Mouse (Mus musculus) cerebellum, postnatal 14 days (tissue): ENCODE results near the gene Akap6.

ENCODE experiments used
- DNase-seq, 2 experiments: peaks; one replicate each; pipeline ENCODE4 v3.0.0; 2021; ENCODE audit warnings: mixed read lengths in 2 of 2

Akap6 gene

DNA sequence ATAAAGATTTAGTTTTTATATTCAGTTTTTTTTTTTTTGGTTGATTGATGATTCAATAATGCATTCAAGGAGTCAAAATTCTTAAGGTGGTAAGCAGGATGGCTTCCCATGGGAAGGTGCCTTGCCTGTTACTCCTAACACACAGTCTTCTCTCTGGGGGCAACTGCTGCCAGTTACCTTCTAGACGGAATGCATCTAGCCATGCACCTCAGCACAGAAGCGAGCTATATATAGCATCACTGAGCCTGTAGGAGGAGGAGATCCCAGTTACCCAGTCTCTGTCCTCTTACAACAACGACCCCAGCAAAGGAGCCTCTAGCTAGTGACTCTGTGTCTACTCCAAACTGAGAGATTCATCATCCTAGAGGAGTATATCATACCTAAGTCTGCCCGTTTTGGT lies 150.1 kb downstream of the Akap6 start:
- DNase-seq, result no peak

DNA sequence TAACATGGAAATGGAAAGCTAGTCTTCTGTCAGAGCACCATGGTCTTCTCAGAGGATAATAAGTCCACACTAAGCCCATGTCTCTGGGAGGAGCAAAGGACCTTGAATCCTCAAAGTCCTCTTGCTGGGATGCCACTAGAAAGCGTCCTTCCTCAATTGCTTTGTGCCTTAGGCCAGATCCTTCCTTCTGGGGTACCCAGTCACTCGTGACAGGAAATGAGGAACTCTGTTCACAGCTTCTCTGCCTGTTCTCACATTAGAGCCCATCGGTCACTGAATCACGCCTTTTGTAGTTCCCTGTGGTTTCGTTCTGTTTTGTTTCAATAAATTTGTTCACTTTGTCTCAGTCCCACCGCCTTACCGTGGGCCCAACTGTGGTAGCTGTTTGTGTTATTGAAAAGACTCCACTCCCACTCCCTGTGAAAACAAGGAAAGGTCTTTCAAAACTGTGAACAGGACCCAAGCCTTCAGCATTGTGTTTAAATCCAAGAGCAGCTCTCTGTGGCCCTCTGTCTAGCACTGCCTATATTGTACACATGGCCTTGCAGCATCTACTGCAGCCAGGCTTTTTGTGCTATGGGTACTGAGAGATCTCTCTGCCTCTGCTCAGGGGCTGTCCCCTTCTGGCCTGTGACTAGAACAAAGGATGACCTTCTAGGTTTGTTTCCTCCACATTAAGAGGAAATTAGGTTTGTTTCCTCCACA lies 151.3 kb downstream of the Akap6 start:
- DNase-seq, result no peak

DNA sequence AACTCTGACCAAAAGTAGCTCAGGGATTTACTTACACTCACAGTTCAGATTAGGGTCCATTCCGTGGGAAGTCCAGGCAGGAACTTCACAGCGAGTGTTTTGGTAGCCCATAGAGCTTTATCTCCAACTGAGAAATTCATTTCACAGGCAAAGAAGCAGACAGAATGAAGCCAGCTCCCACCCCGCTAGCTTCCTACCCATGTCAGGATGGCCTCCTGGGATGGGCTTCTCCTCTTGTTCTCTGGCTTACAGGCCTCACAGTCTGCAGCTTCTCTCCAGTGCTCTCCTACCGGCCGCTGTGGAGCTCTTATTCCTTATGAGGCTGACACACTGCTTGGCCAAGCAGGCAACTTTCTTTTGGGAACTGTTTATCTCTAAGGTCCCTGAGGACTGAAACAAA lies 152.0 kb downstream of the Akap6 start:
- no peak for DNase-seq

GRCm38 (mm10) chr12:52854236-52854679 lies 155.1 kb downstream of the Akap6 start:
- DNase-seq, result no peak

DNA sequence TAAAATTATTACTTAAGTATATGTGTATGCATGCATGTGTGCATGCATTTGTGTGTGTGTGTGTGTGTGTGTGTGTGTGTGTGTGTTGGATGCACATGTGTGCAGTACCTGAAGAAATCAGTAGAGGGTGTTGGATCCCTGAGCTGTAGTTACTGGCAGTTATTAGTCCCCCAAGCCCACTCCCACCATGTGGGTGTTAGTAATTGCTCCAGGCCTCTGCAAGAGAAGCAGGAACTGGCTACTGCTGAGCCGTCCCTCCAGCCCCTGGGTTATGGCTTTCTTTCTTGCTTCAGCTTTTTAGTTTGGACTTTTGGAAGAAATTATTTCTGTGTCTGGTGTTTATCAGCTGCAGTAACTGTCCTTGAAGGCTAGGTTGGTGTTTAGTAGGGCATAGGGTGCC lies 156.9 kb downstream of the Akap6 start:
- DNase-seq, result no peak

DNA sequence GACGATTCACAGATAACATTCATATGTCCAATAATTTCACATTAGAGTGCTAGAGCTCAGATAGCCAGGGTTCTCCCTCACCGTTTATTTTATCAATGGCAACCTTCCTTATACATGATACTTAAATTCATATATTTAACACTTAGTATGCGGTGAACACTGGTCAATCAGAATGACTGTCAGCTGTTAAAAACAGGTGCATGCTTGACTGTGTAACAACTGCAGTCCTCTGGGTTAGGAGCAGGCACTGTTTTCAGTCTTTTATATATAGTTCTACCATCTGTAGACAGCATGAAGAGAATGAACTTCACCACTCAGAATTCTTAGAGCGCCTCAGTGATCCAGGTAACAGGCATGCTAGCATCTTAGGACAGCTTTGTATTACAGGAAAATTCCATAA lies 158.1 kb downstream of the Akap6 start:
- no peak for DNase-seq

GRCm38 (mm10) chr12:52861922-52862321 lies 162.7 kb downstream of the Akap6 start:
- no peak for DNase-seq

- DNase-seq, result no peak
Measured at GRCm38 (mm10) chr12:52868000-52868624, 168.9 kb downstream of the Akap6 start.

- DNase-seq, result no peak
Measured at GRCm38 (mm10) chr12:52871604-52872003, 172.4 kb downstream of the Akap6 start.

GRCm38 (mm10) chr12:52874332-52874923 lies 175.2 kb downstream of the Akap6 start:
- DNase-seq, result no peak

DNA sequence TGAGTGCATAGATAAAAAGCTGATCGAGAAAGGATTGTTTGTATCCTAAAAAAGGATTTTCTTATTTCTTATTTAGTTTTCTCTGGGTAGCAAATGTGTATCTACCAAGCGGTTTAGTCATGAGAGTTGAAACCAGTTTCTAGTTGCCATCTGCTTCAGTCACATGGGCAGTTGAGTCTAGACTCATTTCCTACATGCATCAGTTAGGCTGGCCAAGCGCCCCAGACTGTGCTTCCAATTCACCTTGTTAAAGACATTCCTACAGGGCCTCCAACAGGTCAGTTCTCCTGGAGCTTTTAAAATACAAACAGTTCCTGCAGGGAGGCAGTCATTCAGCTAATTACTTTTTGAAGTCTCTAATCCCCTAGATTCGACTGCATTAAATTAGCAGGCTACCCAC lies 176.9 kb downstream of the Akap6 start:
- DNase-seq, result peak; percentile 69 to 76

GRCm38 (mm10) chr12:52876978-52877769 lies 178.0 kb downstream of the Akap6 start:
- DNase-seq, result no peak

DNA sequence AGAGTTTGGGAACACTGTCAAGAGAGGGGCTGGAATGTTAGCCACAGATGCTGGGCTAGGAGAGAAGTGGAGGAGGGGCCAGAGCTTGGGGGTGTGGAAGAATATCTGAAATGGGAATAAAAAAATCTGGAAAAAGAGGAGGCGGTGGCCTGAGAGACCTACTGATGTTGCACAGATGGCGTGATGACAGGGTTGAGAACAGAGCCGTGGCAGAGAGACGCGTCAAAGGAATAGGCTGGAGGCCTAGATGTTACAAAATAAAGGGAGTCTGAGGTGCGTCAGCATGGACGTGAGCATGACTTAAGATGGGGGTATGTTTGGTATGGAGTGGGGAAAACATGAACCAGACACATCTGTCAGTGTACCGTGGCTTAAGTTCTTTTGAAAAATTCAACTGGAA lies 180.1 kb downstream of the Akap6 start:
- no peak for DNase-seq

GRCm38 (mm10) chr12:52892519-52892918 lies 193.3 kb downstream of the Akap6 start:
- no peak for DNase-seq

GRCm38 (mm10) chr12:52893656-52894405 lies 194.6 kb downstream of the Akap6 start:
- DNase-seq, result no peak

GRCm38 (mm10) chr12:52895672-52896460 lies 196.7 kb downstream of the Akap6 start:
- DNase-seq, result peak; percentile 73 to 74

DNA sequence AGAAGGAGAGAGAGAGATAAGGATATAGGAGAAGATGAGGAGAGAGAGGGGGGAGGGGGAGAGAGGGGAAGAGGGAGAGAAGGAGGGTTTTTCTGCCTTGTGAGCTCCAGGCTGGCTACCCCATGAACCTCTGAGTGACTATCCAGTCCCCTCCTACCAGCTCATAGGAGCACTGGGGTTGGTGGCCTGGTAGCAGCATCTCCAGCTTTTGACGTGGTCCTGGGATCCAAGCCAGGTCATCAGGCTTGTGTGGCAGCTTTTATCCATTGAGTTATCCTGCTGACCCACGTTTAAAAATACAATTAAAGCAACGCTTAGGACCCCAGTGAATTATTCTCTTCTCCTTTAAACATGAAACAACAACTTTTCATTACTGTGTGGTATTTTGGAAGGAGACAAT lies 197.6 kb downstream of the Akap6 start:
- peak; percentile 45 to 61 for DNase-seq

DNA sequence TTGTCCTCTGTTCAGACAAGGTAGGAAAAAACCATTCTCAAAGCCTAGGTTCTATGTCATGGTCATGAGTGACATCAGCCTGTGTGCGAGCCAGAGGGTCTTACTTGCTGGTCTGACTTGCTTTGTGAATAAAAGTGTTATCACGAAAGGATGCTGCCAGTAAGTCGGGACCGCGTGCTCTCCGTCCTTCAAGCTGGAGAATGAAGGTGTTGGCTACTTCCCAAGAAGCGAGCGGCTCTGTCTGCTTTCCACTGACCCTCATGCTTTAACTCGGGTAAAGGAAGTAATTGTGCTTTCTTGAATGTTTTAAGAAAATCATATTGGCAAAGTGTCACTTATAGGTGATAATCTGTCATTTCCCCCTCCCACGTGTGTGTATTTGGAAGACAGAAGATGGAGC lies 198.9 kb downstream of the Akap6 start:
- peak; percentile 52 to 60 for DNase-seq

DNA sequence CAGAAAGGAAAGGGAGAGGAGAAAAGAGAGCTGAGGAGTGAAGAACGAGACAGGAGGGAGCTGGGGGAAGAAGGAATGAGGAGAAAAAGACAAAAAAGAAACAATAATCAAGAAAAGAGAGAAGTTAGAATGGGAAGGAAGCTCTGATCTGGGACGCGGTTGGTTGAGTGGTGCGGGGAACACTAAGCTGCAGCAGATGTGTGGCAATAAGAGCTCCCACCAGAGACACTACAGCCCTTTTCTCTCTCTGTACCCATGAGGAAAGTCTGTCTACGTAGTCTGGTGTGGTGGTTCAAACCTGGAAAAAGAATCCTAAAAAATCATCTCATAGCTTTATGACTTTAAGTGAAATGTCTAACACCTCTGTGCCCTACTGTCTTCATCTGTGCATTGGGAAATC lies 204.9 kb downstream of the Akap6 start:
- DNase-seq, result no peak

GRCm38 (mm10) chr12:52908448-52909066 lies 209.4 kb downstream of the Akap6 start:
- DNase-seq, result no peak

DNA sequence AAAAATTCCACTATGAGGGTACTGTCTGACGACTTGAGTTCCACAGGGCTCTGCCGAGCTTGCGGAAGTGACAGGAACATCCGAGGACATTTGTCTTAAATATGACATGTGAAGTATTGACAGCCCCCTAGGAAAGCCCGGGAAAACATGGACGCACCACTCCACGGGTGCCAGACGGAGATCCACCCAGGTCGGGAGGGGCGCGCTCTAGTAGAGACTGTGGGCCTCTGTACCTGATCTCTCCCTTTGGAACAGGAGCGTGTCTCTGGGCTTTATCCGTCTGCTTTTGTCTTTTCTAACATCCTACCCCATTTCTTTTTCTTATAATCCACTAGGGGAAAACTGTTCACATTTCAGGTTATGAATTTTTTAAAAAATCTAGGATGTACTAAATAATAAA lies 211.2 kb downstream of the Akap6 start:
- no peak for DNase-seq
